Mouse (Mus musculus) liver, embryonic 14.5 days (tissue): Measurements from ENCODE around the gene 9230102O04Rik.

Experiments used
- CTCF ChIP-seq: IDR thresholded peaks from 2 replicates; pipeline ENCODE4 v1.5.1; 2016; ENCODE audit warnings: antibody characterized with exemption, low read depth, control low read depth
- EP300 ChIP-seq: IDR thresholded peaks from 2 replicates; pipeline ENCODE4 v1.6.1; 2016; ENCODE audit warnings: antibody characterized with exemption, low read depth

DNA sequence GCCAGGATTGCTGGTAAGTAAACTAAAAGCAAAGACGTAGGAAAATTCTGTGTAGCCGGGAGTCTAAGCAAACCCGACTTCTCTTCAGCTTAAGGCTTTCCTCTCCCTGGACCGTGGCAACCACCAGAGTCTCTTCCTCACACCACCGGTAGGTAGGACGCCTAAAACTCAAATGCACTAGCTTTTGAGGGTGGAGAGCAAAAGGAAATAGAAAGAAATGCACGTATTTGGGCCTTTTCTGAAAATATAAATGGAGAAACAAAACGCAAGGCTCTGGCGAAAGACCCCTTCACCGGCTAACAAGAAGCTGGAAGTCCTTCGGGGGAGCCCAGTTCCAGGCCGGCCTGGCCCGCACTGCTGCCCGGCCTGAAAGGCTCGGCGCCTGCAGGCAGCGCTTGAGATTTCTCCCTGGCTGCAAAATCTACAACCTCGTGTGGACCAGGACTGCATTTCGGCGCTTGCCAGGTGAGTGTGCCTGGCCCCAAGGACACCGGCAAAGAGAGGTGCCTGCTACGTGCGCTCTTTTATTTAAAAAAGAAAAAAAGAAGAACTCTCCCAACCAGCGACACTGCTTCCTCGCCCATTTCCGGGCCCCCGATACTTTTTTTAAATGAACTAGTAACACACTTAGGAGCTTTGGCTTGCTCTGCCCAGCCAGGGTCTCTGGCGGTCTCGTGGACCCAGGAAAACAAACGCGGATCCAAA lies 12.6 kb downstream of the 9230102O04Rik start:
- TF ChIP-seq CTCF (no peak), EP300 (no peak)
